Mouse (Mus musculus) erythroblast, embryonic 14.5 days (primary cell): ENCODE data around the gene Lrrc36.

ENCODE experiments used
- GATA1 ChIP-seq: IDR thresholded peaks from 2 replicates; pipeline ENCODE4 v1.6.1; 2012; ENCODE audit warnings: low read length, inconsistent platforms, mixed read lengths
- TAL1 ChIP-seq: IDR thresholded peaks from 3 replicates; pipeline ENCODE4 v1.6.1; 2012; ENCODE audit warnings: low read length, inconsistent platforms, mixed read lengths

DNA sequence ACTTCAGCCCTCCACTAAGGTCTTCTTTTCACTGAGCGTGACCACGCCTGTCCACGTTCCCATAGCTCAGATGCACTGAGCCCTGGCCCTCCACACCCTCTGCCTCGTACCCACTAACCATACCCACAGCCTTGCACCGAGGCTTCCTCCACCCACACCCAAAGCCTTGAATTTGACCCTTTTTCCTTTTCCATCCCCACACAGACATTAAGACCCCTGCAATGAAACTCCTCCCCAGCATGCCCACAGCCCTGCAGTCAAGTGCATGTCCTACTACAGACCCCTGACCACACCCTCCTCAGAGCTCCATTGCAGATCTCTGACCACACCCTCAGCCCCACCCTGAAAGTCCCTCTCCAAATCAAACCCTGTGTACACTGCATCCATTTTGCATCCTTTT, 56.4 kb downstream of the Lrrc36 start:
- TF ChIP-seq TAL1 (no peak), GATA1 (no peak)
